Mouse (Mus musculus) midbrain, embryonic 15.5 days (tissue): ENCODE data around the gene Klc1. TPM values are rescaled to one million over a fixed set of nuclear protein-coding genes. Genes with fewer than 3 reads are reported as not detected.

Experiments
- ATAC-seq: fragments of 200-750 bp; cut with Nextera tagmentation; replicated peaks from 2 replicates; pipeline ENCODE4 v1.8.0; 2017; ENCODE audit warnings: moderate TSS enrichment
- H3K27ac ChIP-seq: fragments of 300-500 bp; sonication (generic); 2 replicates; pipeline ENCODE4 v1.5.1; 2015; ENCODE audit warnings: mild to moderate bottlenecking, inconsistent platforms
- H3K27me3 ChIP-seq: fragments of 300-500 bp; sonication (generic); replicated peaks from 2 replicates; pipeline ENCODE4 v1.6.1; 2015; ENCODE audit warnings: inconsistent platforms
- H3K36me3 ChIP-seq: fragments of 300-500 bp; sonication (generic); replicated peaks from 2 replicates; pipeline ENCODE4 v1.6.1; 2015; ENCODE audit warnings: inconsistent platforms
- H3K4me1 ChIP-seq: fragments of 300-500 bp; sonication (generic); 2 replicates; pipeline ENCODE4 v1.6.1; 2015; ENCODE audit warnings: inconsistent platforms
- H3K4me2 ChIP-seq: fragments of 300-500 bp; sonication (generic); 2 replicates; pipeline ENCODE4 v1.6.1; 2015; ENCODE audit warnings: inconsistent platforms, mild to moderate bottlenecking, moderate library complexity
- H3K4me3 ChIP-seq: fragments of 300-500 bp; sonication (generic); 2 replicates; pipeline ENCODE4 v1.5.1; 2015; ENCODE audit warnings: mild to moderate bottlenecking, inconsistent platforms
- H3K9ac ChIP-seq: fragments of 300-500 bp; sonication (generic); 2 replicates; pipeline ENCODE4 v1.6.1; 2015; ENCODE audit warnings: mild to moderate bottlenecking, inconsistent platforms
- H3K9me3 ChIP-seq: fragments of 300-500 bp; sonication (generic); 2 replicates; pipeline ENCODE4 v1.6.1; 2016; ENCODE audit warnings: inconsistent platforms
- WGBS: fragments of 180-500 bp; shearing (Covaris S2); methylation state at CpG from one replicate; pipeline ENCODE4 v1.1.7; 2015; ENCODE audit warnings: mixed read lengths; 5-methylcytosine and 5-hydroxymethylcytosine counted together
- polyA plus RNA-seq: library from polyadenylated mRNA; unstranded; fragments of >200 nt; fragmentation: Nextera tagmentation; extraction: Ambion mirVana; gene quantifications from 2 replicates; pipeline ENCODE4 v1.2.1, GENCODE M21; 2015

Klc1 gene
- polyA plus RNA-seq, 1 experiment from 2014 or later = 666 TPM

- Histone ChIP-seq H3K36me3 (peaks cover 76% of the 10 kb centered on the region), H3K27me3 (no peaks in the 10 kb centered on the region), H3K27ac (no peak overlapping the region), H3K9me3 (no peaks in the 10 kb centered on the region), H3K4me1 (no peaks in the 10 kb centered on the region), H3K9ac (no peak overlapping the region), H3K4me3 (no peak overlapping the region), H3K4me2 (no peak overlapping the region)
- 92% methylated on average over 7 of the region's 7 CpGs for WGBS
- ATAC-seq = no peak
These were observed 32.0 kb downstream of the Klc1 start for GRCm38 (mm10) chr12:111790631-111791030.

GRCm38 (mm10) chr12:111791474-111792104, 32.9 kb downstream of the Klc1 start:
- Histone ChIP-seq H3K27ac (peak overlapping the region; percentile 7; the same call in 1 of the 2 replicates), H3K9me3 (no peaks in the 10 kb centered on the region), H3K4me1 (no peaks in the 10 kb centered on the region), H3K9ac (no peak overlapping the region), H3K4me2 (no peak overlapping the region), H3K36me3 (peaks cover 68% of the 10 kb centered on the region), H3K4me3 (no peak overlapping the region), H3K27me3 (no peaks in the 10 kb centered on the region)
- 77% methylated on average over 13 of the region's 13 CpGs for WGBS
- ATAC-seq = no peak

DNA sequence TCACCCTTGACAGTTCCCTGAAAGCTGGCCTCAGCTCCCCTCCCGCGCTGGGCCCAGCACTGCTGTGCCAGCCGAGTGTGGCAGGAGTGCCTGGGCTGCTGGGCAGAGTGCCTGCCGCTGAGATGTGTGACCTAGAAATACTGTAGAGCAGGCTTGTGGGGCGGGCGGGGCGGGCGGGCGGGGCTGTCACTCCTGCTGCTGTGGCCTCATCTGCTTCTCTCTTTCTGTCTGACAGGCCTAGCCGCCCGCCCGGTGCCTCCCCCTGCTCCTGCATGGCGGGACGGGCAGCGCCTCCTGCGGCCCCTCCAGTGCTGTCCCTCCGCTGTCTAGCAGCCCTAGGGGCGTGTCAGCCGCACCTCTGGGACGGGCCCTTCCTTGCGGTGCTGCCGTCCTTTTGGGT, 35.5 kb downstream of the Klc1 start:
- Histone ChIP-seq H3K27me3 (no peaks in the 10 kb centered on the region), H3K4me1 (no peaks in the 10 kb centered on the region), H3K27ac (no peak overlapping the region), H3K9me3 (no peaks in the 10 kb centered on the region), H3K36me3 (peaks cover 56% of the 10 kb centered on the region), H3K4me2 (no peak overlapping the region), H3K9ac (no peak overlapping the region), H3K4me3 (no peak overlapping the region)
- no peak for ATAC-seq
- 86% methylated on average over 22 of the region's 22 CpGs for WGBS

- H3K36me3 ChIP-seq = peaks cover 51% of the 10 kb centered on the region
- H3K9me3 ChIP-seq = no peaks in the 10 kb centered on the region
- 95% methylated on average over 18 of the region's 18 CpGs for WGBS
- no peaks in the 10 kb centered on the region for H3K27me3 ChIP-seq
- H3K4me1 ChIP-seq = no peaks in the 10 kb centered on the region
- H3K27ac ChIP-seq = no peak overlapping the region
- ATAC-seq = no peak
- H3K4me3 ChIP-seq = no peak overlapping the region
- no peak overlapping the region for H3K4me2 ChIP-seq
- no peak overlapping the region for H3K9ac ChIP-seq
These were observed 36.0 kb downstream of the Klc1 start for GRCm38 (mm10) chr12:111794526-111795179.

DNA sequence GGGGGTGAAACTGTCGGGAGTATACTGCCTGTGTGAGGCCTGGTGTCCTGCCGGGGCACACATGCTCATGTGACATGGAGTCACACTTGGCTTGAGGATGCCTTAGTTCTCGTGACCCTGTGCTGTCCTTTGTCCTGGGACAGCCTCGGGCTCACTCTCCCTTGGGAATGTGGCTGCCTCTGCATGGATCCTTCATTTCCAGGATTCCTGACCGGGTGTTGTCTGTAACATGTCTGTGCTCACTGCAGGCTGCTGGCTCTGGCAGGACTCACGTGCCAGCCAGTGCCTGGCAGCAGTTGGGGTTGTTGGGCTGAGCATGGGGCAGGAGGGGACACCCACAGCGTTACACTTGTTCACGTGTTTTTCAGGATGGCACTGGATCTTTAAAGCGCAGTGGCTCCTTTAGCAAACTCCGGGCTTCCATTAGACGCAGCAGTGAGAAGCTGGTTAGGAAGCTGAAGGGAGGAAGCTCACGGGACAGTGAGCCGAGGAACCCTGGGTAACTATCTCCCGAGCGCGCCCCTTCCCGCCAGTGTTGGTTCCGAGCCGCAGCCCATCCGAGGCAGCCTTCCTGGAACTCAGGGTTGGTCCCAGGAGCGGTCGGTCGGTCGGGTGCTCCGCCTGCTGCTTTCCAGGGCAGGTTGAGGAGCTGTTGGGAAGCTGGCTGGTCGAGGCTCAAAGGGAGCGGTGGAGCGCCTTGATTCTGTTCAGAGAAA, 36.7 kb downstream of the Klc1 start:
- Histone ChIP-seq H3K4me1 (no peaks in the 10 kb centered on the region), H3K4me2 (no peak overlapping the region), H3K27ac (no peak overlapping the region), H3K36me3 (peaks cover 44% of the 10 kb centered on the region), H3K4me3 (no peak overlapping the region), H3K9ac (no peak overlapping the region), H3K9me3 (no peaks in the 10 kb centered on the region), H3K27me3 (no peaks in the 10 kb centered on the region)
- 90% methylated on average over 28 of the region's 28 CpGs for WGBS
- ATAC-seq = no peak

DNA sequence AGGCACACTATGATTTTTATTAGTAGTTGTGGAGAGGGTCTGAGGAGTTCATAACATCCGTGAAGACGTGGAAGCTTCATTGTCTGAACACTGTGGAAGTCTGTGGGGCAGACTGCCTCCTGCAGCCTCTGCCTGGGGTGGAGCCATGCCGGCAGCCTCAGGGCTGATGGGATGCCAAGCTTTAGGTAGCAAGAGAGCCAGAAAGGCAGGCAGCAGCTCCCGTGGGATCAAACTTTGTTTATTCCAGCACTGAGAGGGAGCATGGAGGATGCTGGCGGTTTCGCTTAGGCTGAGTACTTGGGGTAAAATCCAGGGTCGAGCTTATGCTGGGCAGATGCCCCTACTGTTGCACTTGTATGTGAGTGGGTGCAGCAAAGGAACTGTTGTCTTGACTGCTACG, 38.6 kb downstream of the Klc1 start:
- no peak for ATAC-seq
- Histone ChIP-seq H3K9me3 (no peaks in the 10 kb centered on the region), H3K4me2 (no peak overlapping the region), H3K27me3 (no peaks in the 10 kb centered on the region), H3K9ac (no peak overlapping the region), H3K4me3 (no peak overlapping the region), H3K36me3 (peaks cover 36% of the 10 kb centered on the region), H3K27ac (no peak overlapping the region), H3K4me1 (no peaks in the 10 kb centered on the region)
- WGBS = 86% methylated on average over 8 of the region's 8 CpGs

- H3K4me3 ChIP-seq = no peak overlapping the region
- H3K4me1 ChIP-seq = no peaks in the 10 kb centered on the region
- WGBS = 93% methylated on average over 13 of the region's 13 CpGs
- peaks cover 27% of the 10 kb centered on the region; the same call in 1 of the 2 replicates for H3K36me3 ChIP-seq
- no peaks in the 10 kb centered on the region for H3K9me3 ChIP-seq
- ATAC-seq = no peak
- no peak overlapping the region for H3K9ac ChIP-seq
- no peak overlapping the region for H3K27ac ChIP-seq
- no peak overlapping the region for H3K4me2 ChIP-seq
- no peaks in the 10 kb centered on the region for H3K27me3 ChIP-seq
These were observed 39.8 kb downstream of the Klc1 start for GRCm38 (mm10) chr12:111798493-111798892.

DNA sequence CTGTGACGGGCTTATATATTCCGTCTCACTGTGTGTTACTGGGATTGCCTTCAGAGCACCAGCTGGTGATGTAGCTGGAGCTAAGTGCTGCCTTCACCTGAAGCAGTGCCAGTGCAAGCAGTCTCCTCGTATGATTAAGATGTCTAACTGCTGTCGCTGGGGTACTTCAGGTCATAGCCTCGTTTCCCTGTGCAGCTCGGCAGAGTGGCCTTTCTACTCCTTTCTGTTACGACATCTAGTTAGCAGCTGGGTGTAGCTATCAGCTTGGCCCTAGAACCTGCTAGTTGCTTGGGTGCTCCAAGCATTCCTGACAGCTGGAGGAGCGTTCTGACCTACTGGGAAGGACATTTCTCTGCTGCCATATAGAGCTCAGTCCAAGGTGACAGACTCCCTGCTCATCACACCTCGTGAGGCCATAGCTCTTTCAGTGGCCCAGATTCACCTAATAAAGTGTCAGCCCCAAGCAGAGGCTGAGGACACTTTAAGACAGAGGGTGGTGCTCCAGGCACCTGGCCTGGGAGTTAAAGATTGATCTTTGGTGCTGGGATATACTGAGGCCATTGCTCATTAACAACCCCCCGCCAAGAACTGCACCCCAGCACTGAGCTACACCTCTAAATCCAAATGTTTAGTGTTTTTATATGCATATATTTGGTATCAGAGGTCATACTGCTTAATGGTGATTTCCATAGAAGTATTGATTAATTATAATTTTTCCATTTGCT, 42.0 kb downstream of the Klc1 start:
- Histone ChIP-seq H3K9ac (no peak overlapping the region), H3K4me3 (no peak overlapping the region), H3K36me3 (peaks cover 17% of the 10 kb centered on the region; the same call in 1 of the 2 replicates), H3K9me3 (no peaks in the 10 kb centered on the region), H3K4me1 (no peaks in the 10 kb centered on the region), H3K4me2 (no peak overlapping the region), H3K27me3 (no peaks in the 10 kb centered on the region), H3K27ac (no peak overlapping the region)
- no peak for ATAC-seq
- 85% methylated on average over 10 of the region's 10 CpGs for WGBS

GRCm38 (mm10) chr12:111803538-111803937, 44.9 kb downstream of the Klc1 start:
- H3K4me3 ChIP-seq = no peak overlapping the region
- peaks cover 16% of the 10 kb centered on the region for H3K36me3 ChIP-seq
- no peak overlapping the region for H3K27ac ChIP-seq
- WGBS = 91% methylated on average over 5 of the region's 5 CpGs
- H3K27me3 ChIP-seq = no peaks in the 10 kb centered on the region
- H3K9me3 ChIP-seq = no peaks in the 10 kb centered on the region
- no peaks in the 10 kb centered on the region for H3K4me1 ChIP-seq
- H3K9ac ChIP-seq = no peak overlapping the region
- ATAC-seq = no peak
- H3K4me2 ChIP-seq = no peak overlapping the region

GRCm38 (mm10) chr12:111808775-111809174, 50.1 kb downstream of the Klc1 start:
- Histone ChIP-seq H3K4me2 (no peak overlapping the region), H3K27ac (no peak overlapping the region), H3K36me3 (peaks cover 10% of the 10 kb centered on the region), H3K27me3 (no peaks in the 10 kb centered on the region), H3K9me3 (no peaks in the 10 kb centered on the region), H3K4me1 (peaks cover 19% of the 10 kb centered on the region), H3K4me3 (no peak overlapping the region), H3K9ac (no peak overlapping the region)
- ATAC-seq = no peak
- WGBS = 93% methylated on average over 6 of the region's 6 CpGs

DNA sequence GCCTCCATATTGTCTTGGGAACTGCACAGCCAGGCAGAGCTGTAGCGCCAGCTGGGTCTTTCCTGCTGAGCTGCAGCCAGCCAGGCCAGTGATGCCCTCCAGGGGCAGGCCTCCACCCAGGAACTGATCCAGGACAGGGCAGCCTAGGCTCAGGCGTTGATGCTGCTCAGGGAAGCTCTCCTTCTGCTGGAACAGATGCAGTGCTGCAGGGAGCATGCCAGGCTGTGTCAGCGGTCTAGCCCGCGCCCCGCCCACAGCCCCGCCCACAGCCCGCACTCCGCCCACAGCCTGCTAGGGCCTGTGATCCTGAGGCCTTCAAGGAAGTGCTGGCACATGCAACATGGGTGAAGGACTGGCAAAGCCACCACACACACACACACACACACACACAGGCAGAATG, 51.1 kb downstream of the Klc1 start:
- Histone ChIP-seq H3K9me3 (no peaks in the 10 kb centered on the region), H3K4me2 (no peak overlapping the region), H3K9ac (no peak overlapping the region), H3K4me3 (no peak overlapping the region), H3K27ac (peak overlapping the region; percentile 28), H3K4me1 (peaks cover 24% of the 10 kb centered on the region), H3K36me3 (peaks cover 10% of the 10 kb centered on the region), H3K27me3 (no peaks in the 10 kb centered on the region)
- WGBS = 2% methylated on average over 9 of the region's 9 CpGs
- ATAC-seq = no peak

GRCm38 (mm10) chr12:111812075-111812474, 53.4 kb downstream of the Klc1 start:
- Histone ChIP-seq H3K27me3 (no peaks in the 10 kb centered on the region), H3K9ac (no peak overlapping the region), H3K4me3 (no peak overlapping the region), H3K4me2 (no peak overlapping the region), H3K36me3 (peaks cover 7% of the 10 kb centered on the region), H3K4me1 (peaks cover 45% of the 10 kb centered on the region), H3K27ac (no peak overlapping the region), H3K9me3 (no peaks in the 10 kb centered on the region)
- ATAC-seq = no peak
- 84% methylated on average over 13 of the region's 13 CpGs for WGBS
